Mouse (Mus musculus) bone marrow macrophage, adult 2 months (primary cell): ENCODE results near the gene Npr3. TPM values are rescaled to one million over a fixed set of nuclear protein-coding genes. Genes with fewer than 3 reads are reported as not detected.
"Not testable (repeated sequence)": the region's sequence is repeated elsewhere in the genome, so short reads cannot be mapped to it uniquely, and the experiment has no call there.

Experiments used
- H3K27ac ChIP-seq: 2 replicates; pipeline ENCODE4 v1.5.1; 2012; ENCODE audit warnings: low read depth, low read length; ENCODE audit not compliant: insufficient read depth
- H3K4me1 ChIP-seq: 2 replicates; pipeline ENCODE4 v1.6.1; 2012; ENCODE audit warnings: low read length; ENCODE audit not compliant: control insufficient read depth, insufficient read depth
- H3K4me3 ChIP-seq: 2 replicates; pipeline ENCODE4 v1.5.1; 2012; ENCODE audit warnings: mild to moderate bottlenecking, low read length, moderate library complexity; ENCODE audit not compliant: insufficient read depth
- CTCF ChIP-seq: IDR thresholded peaks from 2 replicates; pipeline ENCODE4 v1.5.1; 2012; ENCODE audit warnings: low read depth, mild to moderate bottlenecking, low read length, moderate library complexity
- POLR2A ChIP-seq: IDR thresholded peaks from 2 replicates; pipeline ENCODE4 v1.6.1; 2012; ENCODE audit warnings: mild to moderate bottlenecking, low read depth, low read length, borderline replicate concordance
- polyA plus RNA-seq: library from polyadenylated mRNA; stranded (reverse); fragments of >200 nt; gene quantifications from 2 replicates; pipeline ENCODE4 v1.2.4, GENCODE M21; 2012; ENCODE audit not compliant: missing spikeins, insufficient read depth, insufficient read length

The Npr3 gene
- polyA plus RNA-seq, 1 experiment = 0.19 TPM

DNA sequence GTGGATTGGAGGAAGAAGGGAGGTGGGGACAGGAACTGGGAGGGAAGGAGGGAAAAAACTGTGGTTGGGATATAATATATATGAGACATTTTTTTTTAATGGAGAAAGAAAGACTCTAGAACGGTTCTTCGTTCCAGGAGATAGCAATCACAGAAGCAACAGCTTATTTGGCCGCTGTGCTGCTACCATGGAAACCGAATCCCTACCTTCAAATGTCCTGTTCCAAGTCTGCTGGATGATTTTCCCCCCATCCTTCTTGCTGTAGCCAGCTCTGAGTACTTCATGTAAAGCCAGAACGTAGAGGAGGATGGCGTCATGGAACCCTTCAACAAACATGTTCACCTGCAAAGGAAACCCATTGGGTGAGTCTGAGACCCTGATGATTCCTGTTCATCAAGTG, 48.7 kb downstream of the Npr3 start:
- TF ChIP-seq POLR2A (no peak), CTCF (no peak)
- H3K4me1 ChIP-seq = no peaks in the 10 kb centered on the region
- H3K4me3 ChIP-seq = no peak overlapping the region
- H3K27ac ChIP-seq = no peak overlapping the region

GRCm38 (mm10) chr15:11845204-11846062, 61.7 kb downstream of the Npr3 start:
- no peak overlapping the region for H3K27ac ChIP-seq
- no peaks in the 10 kb centered on the region for H3K4me1 ChIP-seq
- TF ChIP-seq POLR2A (no peak), CTCF (no peak)
- no peak overlapping the region for H3K4me3 ChIP-seq

DNA sequence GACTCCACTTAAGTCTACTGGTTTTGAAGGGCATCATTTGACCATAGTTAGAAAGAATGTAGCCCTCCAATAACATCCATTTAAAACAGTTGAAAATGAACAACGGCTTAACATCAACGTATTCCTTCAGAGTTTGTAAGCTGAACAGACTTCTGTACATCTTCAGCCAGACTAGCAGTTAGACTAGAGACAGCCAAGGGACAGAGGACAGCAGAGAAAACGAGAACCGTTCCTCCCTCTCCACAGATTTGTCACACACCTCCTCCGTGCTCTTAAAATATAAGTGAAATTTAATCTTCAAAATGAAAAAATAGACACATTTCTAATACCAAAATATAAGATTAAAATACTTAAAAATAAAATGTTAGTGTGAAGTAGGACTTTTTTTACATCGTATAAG, 63.0 kb downstream of the Npr3 start:
- no peak overlapping the region for H3K27ac ChIP-seq
- H3K4me3 ChIP-seq = no peak overlapping the region
- no peaks in the 10 kb centered on the region for H3K4me1 ChIP-seq
- TF ChIP-seq CTCF (no peak), POLR2A (no peak)

GRCm38 (mm10) chr15:11841828-11842227, 65.3 kb downstream of the Npr3 start:
- Histone ChIP-seq H3K27ac (no peak overlapping the region), H3K4me3 (no peak overlapping the region), H3K4me1 (no peaks in the 10 kb centered on the region)
- TF ChIP-seq POLR2A (no peak), CTCF (no peak)

DNA sequence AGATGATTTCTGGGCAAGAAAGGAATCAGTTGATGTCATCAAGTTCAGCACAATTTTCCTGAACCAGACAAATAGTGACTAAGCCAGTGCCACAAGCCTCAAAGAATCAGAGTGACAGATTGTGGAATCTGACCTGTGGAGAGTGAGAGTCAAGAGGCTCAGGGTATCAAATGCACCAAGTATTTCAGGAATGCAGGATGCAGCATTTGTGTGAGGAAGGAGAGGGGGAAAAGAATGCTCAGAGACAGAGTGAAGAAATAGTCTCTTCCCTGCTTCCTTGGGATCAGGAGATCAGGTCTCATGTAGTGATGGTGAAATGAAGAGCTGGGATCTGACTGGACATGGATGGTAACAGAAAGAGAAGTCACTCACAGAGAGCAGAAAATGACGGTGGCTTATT, 71.2 kb downstream of the Npr3 start:
- Histone ChIP-seq H3K27ac (no peak overlapping the region), H3K4me1 (no peaks in the 10 kb centered on the region), H3K4me3 (no peak overlapping the region)
- no peak for TF ChIP-seq CTCF
- no peak for TF ChIP-seq POLR2A

- H3K4me1 ChIP-seq, H3K27ac ChIP-seq, H3K4me3 ChIP-seq: not testable (repeated sequence)
Measured at GRCm38 (mm10) chr15:11822347-11822746, 84.7 kb downstream of the Npr3 start.

DNA sequence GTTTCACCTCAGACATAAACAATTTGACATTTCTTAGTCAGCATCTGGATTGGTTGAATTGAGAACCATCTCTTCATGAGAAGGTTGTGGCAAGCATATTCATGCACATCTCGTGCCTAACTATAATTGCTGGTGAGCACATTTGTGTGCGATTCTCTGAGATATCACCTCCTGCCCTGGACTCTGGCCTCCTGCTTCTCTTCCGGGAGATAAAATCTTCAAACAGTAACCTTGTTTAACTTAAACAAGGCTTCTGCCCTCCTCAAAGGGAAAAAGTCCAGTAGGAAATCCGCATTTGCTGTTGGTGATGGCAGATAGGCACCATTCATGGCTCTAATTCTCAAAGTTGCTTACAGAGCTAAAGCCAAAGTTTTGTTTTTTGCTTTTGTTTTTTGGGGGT, 91.5 kb downstream of the Npr3 start:
- Histone ChIP-seq H3K4me1 (no peaks in the 10 kb centered on the region), H3K27ac (no peak overlapping the region), H3K4me3 (no peak overlapping the region)
- TF ChIP-seq POLR2A (no peak), CTCF (no peak)

- no peak overlapping the region for H3K27ac ChIP-seq
- no peaks in the 10 kb centered on the region for H3K4me1 ChIP-seq
- H3K4me3 ChIP-seq = no peak overlapping the region
- TF ChIP-seq POLR2A (no peak), CTCF (no peak)
Measured at GRCm38 (mm10) chr15:11803576-11803975, 103.5 kb downstream of the Npr3 start.

GRCm38 (mm10) chr15:11801863-11802722, 105.0 kb downstream of the Npr3 start:
- no peak for TF ChIP-seq POLR2A
- TF ChIP-seq CTCF = no peak
- Histone ChIP-seq H3K27ac (no peak overlapping the region), H3K4me3 (no peak overlapping the region), H3K4me1 (no peaks in the 10 kb centered on the region)

GRCm38 (mm10) chr15:11794632-11795031, 112.5 kb downstream of the Npr3 start:
- TF ChIP-seq CTCF = no peak
- TF ChIP-seq POLR2A = no peak
- H3K4me1 ChIP-seq = no peaks in the 10 kb centered on the region
- no peak overlapping the region for H3K4me3 ChIP-seq
- H3K27ac ChIP-seq = no peak overlapping the region

Other genes with a start within 250 kb of the Npr3 start
- 199 and 231 TPM in 2 replicates for gene Sub1, start 89.7 kb upstream of the Npr3 start, polyA plus RNA-seq
- 59.0 and 60.8 TPM in 2 replicates for gene Zfr, start 210.5 kb upstream of the Npr3 start, polyA plus RNA-seq